Mouse (Mus musculus) hematopoietic stem cell, adult 5-6 weeks (primary cell): ENCODE data around the gene Usp4. TPM values are rescaled to one million over a fixed set of nuclear protein-coding genes. Genes with fewer than 3 reads are reported as not detected.

Experiments used
- ATAC-seq, 2 experiments: fragments of 125-278 bp in 1 of 2; replicated peaks in 1 of 2; 2 replicates each; pipeline ENCODE4 v1.8.0; 2016 to 2017; ENCODE audit warnings: inconsistent platforms in 2 of 2, mild to moderate bottlenecking in 2 of 2, moderate number of reproducible peaks in 2 of 2, low read depth in 1 of 2, moderate TSS enrichment in 1 of 2; ENCODE audit not compliant: low FRiP score in 2 of 2, poor library complexity in 2 of 2, severe bottlenecking in 2 of 2, insufficient read depth in 1 of 2, low TSS enrichment in 1 of 2
- total RNA-seq: library from RNA; stranded (forward); fragments of 172-1452, 232-1000 nt; gene quantifications from 2 replicates; pipeline ENCODE4 v1.2.3, GENCODE M21; 2017

Gene Usp4
- total RNA-seq, 1 experiment from 2014 or later = 54.7 TPM

GRCm38 (mm10) chr9:108392676-108393075, 45.0 kb downstream of the Usp4 start, which contains the start of gene 1700102P08Rik:
Gene 1700102P08Rik (plus strand): TSS chr9:108392805.
- no peak for ATAC-seq

GRCm38 (mm10) chr9:108394191-108394590, 46.5 kb downstream of the Usp4 start:
- ATAC-seq = no peak

GRCm38 (mm10) chr9:108395427-108395826, 47.8 kb downstream of the Usp4 start:
- ATAC-seq = no peak

- ATAC-seq = no peak
Observed at GRCm38 (mm10) chr9:108398324-108398723, 50.7 kb downstream of the Usp4 start.

- no peak for ATAC-seq
Observed at GRCm38 (mm10) chr9:108401186-108401960, 53.7 kb downstream of the Usp4 start.

GRCm38 (mm10) chr9:108403081-108403480, 55.4 kb downstream of the Usp4 start:
- no peak for ATAC-seq

GRCm38 (mm10) chr9:108404451-108404850, 56.8 kb downstream of the Usp4 start:
- no peak for ATAC-seq

- no peak for ATAC-seq
Observed at GRCm38 (mm10) chr9:108409535-108409934, 61.9 kb downstream of the Usp4 start.

- no peak for ATAC-seq
Observed at GRCm38 (mm10) chr9:108411381-108411942, 63.8 kb downstream of the Usp4 start.

- no peak for ATAC-seq
Observed at GRCm38 (mm10) chr9:108412221-108412620, 64.6 kb downstream of the Usp4 start.

- no peak for ATAC-seq
Observed at GRCm38 (mm10) chr9:108428384-108428783, 80.7 kb downstream of the Usp4 start, which contains the start of gene Ccdc36. Gene Ccdc36 (minus strand): TSS chr9:108428484.

- peak in 1 of 2 experiments; percentile 53; a peak in 2 of 4 replicates for ATAC-seq
Observed at GRCm38 (mm10) chr9:108431431-108432067, 83.9 kb downstream of the Usp4 start.

- ATAC-seq = no peak
Observed at GRCm38 (mm10) chr9:108436182-108436581, 88.5 kb downstream of the Usp4 start, which contains the start of gene BC048562. Gene BC048562 (plus strand): TSS chr9:108436482.

- no peak for ATAC-seq
Observed at GRCm38 (mm10) chr9:108439176-108439575, 91.5 kb downstream of the Usp4 start.

- ATAC-seq = no peak
Observed at GRCm38 (mm10) chr9:108440485-108440884, 92.8 kb downstream of the Usp4 start.

- no peak for ATAC-seq
Observed at GRCm38 (mm10) chr9:108441236-108441919, 93.7 kb downstream of the Usp4 start.
